Mouse (Mus musculus) CH12.LX (cell line): Measurements from ENCODE around the gene Fa2h.

ENCODE experiments used
- CTCF ChIP-seq, 2 experiments: IDR thresholded peaks in 1 of 2; conservative IDR thresholded peaks in 1 of 2; 2 replicates each; pipeline ENCODE4 v1.5.1; 2011 to 2012; ENCODE audit warnings: low read depth in 2 of 2, low read length in 2 of 2, improper control_type of control experiment in 1 of 2, inconsistent platforms in 1 of 2, mild to moderate bottlenecking in 1 of 2, moderate library complexity in 1 of 2
- ELF1 ChIP-seq: IDR thresholded peaks from 2 replicates; pipeline ENCODE4 v1.6.1; 2014; ENCODE audit warnings: low read depth, mild to moderate bottlenecking, inconsistent platforms, low read length, improper control_type of control experiment
- GABPA ChIP-seq: IDR thresholded peaks from 2 replicates; pipeline ENCODE4 v1.6.1; 2012; ENCODE audit warnings: low read depth, low read length, improper control_type of control experiment, inconsistent platforms; ENCODE audit not compliant: insufficient replicate concordance
- KAT2A ChIP-seq: IDR thresholded peaks from 2 replicates; pipeline ENCODE4 v1.6.1; 2012; ENCODE audit warnings: low read length, improper control_type of control experiment, inconsistent platforms; ENCODE audit not compliant: insufficient replicate concordance
- MAFK ChIP-seq: IDR thresholded peaks from 2 replicates; pipeline ENCODE4 v1.6.1; 2011; ENCODE audit warnings: low read length, improper control_type of control experiment; ENCODE audit not compliant: insufficient replicate concordance
- MYC ChIP-seq: IDR thresholded peaks from 2 replicates; pipeline ENCODE4 v1.6.1; 2011; ENCODE audit warnings: low read depth, mild to moderate bottlenecking, improper control_type of control experiment, low read length
- NRF1 ChIP-seq: IDR thresholded peaks from 2 replicates; pipeline ENCODE4 v1.6.1; 2014; ENCODE audit warnings: low read depth, mild to moderate bottlenecking, inconsistent platforms, low read length, improper control_type of control experiment, moderate library complexity
- POLR2A ChIP-seq: IDR thresholded peaks from 2 replicates; pipeline ENCODE4 v1.6.1; 2011; ENCODE audit warnings: low read depth, mild to moderate bottlenecking, improper control_type of control experiment, low read length
- POLR2AphosphoS2 ChIP-seq: IDR thresholded peaks from 2 replicates; pipeline ENCODE4 v1.6.1; 2011; ENCODE audit warnings: low read depth, low read length, improper control_type of control experiment
- RAD21 ChIP-seq: IDR thresholded peaks from 2 replicates; pipeline ENCODE4 v1.6.1; 2011; ENCODE audit warnings: low read depth, mild to moderate bottlenecking, low read length, improper control_type of control experiment, moderate library complexity
- SMC3 ChIP-seq: IDR thresholded peaks from 2 replicates; pipeline ENCODE4 v1.6.1; 2011; ENCODE audit warnings: low read depth, low read length, improper control_type of control experiment
- ZC3H11A ChIP-seq: IDR thresholded peaks from 2 replicates; pipeline ENCODE4 v1.6.1; 2012; ENCODE audit warnings: low read depth, mild to moderate bottlenecking, inconsistent platforms, low read length, improper control_type of control experiment

DNA sequence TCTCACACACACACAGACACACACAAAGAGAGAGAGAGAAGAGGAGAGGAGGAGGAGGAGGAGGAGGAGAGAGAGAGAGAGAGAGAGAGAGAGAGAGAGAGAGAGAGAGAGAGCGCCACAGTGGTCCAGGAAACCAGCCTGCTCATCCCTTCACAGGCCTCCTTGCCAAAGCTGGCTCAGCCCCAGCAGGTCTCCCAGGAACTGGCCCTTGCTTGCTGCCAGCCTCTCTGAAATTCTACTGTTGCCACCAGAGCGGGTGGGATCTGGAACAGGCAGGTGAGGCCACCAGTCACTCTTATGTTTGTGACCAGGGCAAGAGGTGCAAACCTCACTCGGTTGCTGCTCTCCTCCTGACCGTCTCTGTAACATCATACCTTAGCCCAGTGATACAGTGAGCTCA lies 36.2 kb downstream of the Fa2h start:
- TF ChIP-seq ZC3H11A: no peak
- no peak for TF ChIP-seq RAD21
- TF ChIP-seq CTCF (conservative IDR thresholded peaks at IDR 0.05 in 1 of 2, IDR thresholded peaks at IDR 0.05 in 1 of 2; ENCODE audit: low read depth in 2 of 2, low read length in 2 of 2): no peak
- TF ChIP-seq POLR2AphosphoS2: no peak
- TF ChIP-seq SMC3: no peak
- TF ChIP-seq GABPA: no peak
- no peak for TF ChIP-seq POLR2A
- TF ChIP-seq KAT2A: no peak
- no peak for TF ChIP-seq MYC
- no peak for TF ChIP-seq MAFK
- no peak for TF ChIP-seq ELF1
- TF ChIP-seq NRF1: no peak
